Mouse (Mus musculus) heart, postnatal 0 days (tissue): ENCODE measurements at regions not wholly inside any gene's neighbourhood (a gene's known extent, or its start where the extent isn't known, plus 50 kb on each side); places are given as distances from the start of the nearest gene placed in this dataset.
A peak's percentile ranks its signal among the peaks of the same experiment; 100 is the strongest.

Source experiments
- ATAC-seq: fragments of 200-750 bp; cut with Nextera tagmentation; 2 replicates; pipeline ENCODE4 v1.8.0; 2017; ENCODE audit warnings: low read depth, moderate number of reproducible peaks, moderate library complexity; ENCODE audit not compliant: insufficient read depth
- DNase-seq: peaks from one replicate; pipeline ENCODE4 v3.0.0-alpha.2; 2016; ENCODE audit warnings: low spot score
- H3K27ac ChIP-seq: fragments of 300-500 bp; sonication (generic); 2 replicates; pipeline ENCODE4 v1.5.1; 2014; ENCODE audit warnings: low read depth, mild to moderate bottlenecking
- H3K27me3 ChIP-seq: fragments of 300-500 bp; sonication (generic); 2 replicates; pipeline ENCODE4 v1.6.1; 2014; ENCODE audit warnings: low read length, mixed read lengths; ENCODE audit not compliant: control insufficient read depth, insufficient read depth
- H3K36me3 ChIP-seq: fragments of 300-500 bp; sonication (generic); replicated peaks from 2 replicates; pipeline ENCODE4 v1.6.1; 2014; ENCODE audit warnings: low read length, mixed read lengths; ENCODE audit not compliant: control insufficient read depth, insufficient read depth
- H3K4me1 ChIP-seq: fragments of 300-500 bp; sonication (generic); 2 replicates; pipeline ENCODE4 v1.6.1; 2014; ENCODE audit warnings: antibody characterized with exemption; ENCODE audit not compliant: control insufficient read depth, insufficient read depth
- H3K4me2 ChIP-seq: fragments of 300-500 bp; sonication (generic); 2 replicates; pipeline ENCODE4 v1.6.1; 2014; ENCODE audit warnings: low read depth, mild to moderate bottlenecking, low read length, moderate library complexity
- H3K4me3 ChIP-seq: fragments of 300-500 bp; sonication (generic); 2 replicates; pipeline ENCODE4 v1.5.1; 2014; ENCODE audit warnings: low read depth, low read length
- H3K9ac ChIP-seq: fragments of 300-500 bp; sonication (generic); replicated peaks from 2 replicates; pipeline ENCODE4 v1.6.1; 2014; ENCODE audit warnings: low read depth, low read length, mixed read lengths
- H3K9me3 ChIP-seq: fragments of 300-500 bp; sonication (generic); replicated peaks from 2 replicates; pipeline ENCODE4 v1.6.1; 2016; ENCODE audit warnings: low read length; ENCODE audit not compliant: control insufficient read depth
- CTCF ChIP-seq: IDR thresholded peaks from 2 replicates; pipeline ENCODE4 v1.5.1; 2016; ENCODE audit warnings: antibody characterized with exemption, control low read depth, low read depth
- EP300 ChIP-seq: IDR thresholded peaks from 2 replicates; pipeline ENCODE4 v1.6.1; 2016; ENCODE audit warnings: antibody characterized with exemption, low read depth
- WGBS: fragments of 180-500 bp; shearing (Covaris S2); extraction: QIAGEN DNeasy Blood & Tissue Kit; methylation state at CpG from one replicate; pipeline ENCODE4 v1.1.7; 2014; 5-methylcytosine and 5-hydroxymethylcytosine counted together

GRCm38 (mm10) chr2:166398774-166399139, 243.3 kb upstream of the Sulf2 start:
- TF ChIP-seq CTCF = no peak
- TF ChIP-seq EP300 = no peak
- H3K4me2 ChIP-seq = no peak overlapping the region
- no peaks in the 10 kb centered on the region for H3K36me3 ChIP-seq

DNA sequence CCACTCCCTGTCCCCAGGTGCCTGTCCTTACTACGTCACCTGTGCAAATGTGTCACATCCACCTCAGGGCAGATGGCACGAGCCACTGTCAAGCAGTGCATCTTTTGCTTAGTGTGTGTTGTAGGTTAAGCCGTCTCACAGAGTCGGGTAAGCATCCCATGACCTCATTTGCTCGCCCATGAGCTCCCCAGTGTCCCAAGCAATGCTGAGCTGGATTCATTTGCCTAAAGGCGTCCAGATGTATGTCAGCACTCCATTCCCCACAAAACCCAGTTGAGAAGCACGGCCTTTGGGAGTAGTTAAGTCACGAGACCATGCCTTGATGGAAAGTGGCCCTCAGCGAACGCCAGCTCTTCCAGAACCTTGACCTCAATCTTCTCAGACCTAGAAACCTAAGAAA, 242.7 kb upstream of the Sulf2 start:
- no peak for ATAC-seq
- no peak overlapping the region for H3K4me2 ChIP-seq
- WGBS = 77% methylated on average over 10 of the region's 10 CpGs
- DNase-seq = no peak
- no peak overlapping the region for H3K4me3 ChIP-seq
- H3K27me3 ChIP-seq = no peaks in the 10 kb centered on the region
- no peak for TF ChIP-seq CTCF
- peak overlapping the region; percentile 43 for H3K9ac ChIP-seq
- no peaks in the 10 kb centered on the region for H3K36me3 ChIP-seq
- H3K27ac ChIP-seq = peak overlapping the region; percentile 97
- H3K4me1 ChIP-seq = peaks cover 37% of the 10 kb centered on the region
- no peaks in the 10 kb centered on the region for H3K9me3 ChIP-seq

More at GRCm38 (mm10) chr2:166398774-166399139, 243.3 kb upstream of the Sulf2 start:
- Histone ChIP-seq H3K9ac (peak overlapping the region; percentile 43; the same call in 1 of the 2 replicates), H3K4me1 (peaks cover 37% of the 10 kb centered on the region), H3K4me3 (no peak overlapping the region), H3K27me3 (no peaks in the 10 kb centered on the region), H3K9me3 (no peaks in the 10 kb centered on the region), H3K27ac (peak overlapping the region; percentile 97)
- WGBS = 50% methylated on average over 5 of the region's 5 CpGs
- no peak for ATAC-seq
- DNase-seq = no peak

DNA sequence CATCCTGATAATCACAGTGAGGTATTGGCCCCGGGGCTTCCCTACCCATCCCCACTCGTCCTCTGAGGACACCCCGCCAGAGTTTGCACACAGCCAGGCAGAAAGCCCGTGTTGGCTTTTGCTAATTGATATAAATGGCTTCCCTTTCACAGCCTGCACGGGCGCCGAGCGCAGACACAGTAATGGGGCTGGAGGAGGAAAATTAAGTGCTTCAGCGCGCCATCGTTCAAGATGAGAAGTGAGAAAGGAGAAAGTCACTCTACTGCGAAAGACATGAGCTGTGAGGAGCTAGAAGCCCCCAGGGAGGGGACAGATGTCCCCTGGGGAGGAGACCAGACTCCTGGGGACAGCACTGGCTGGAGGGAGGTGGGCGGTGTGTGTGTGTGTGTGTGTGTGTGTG, 239.2 kb upstream of the Sulf2 start:
- DNase-seq (no peak), ATAC-seq (no peak)
- H3K4me1 ChIP-seq = peaks cover 16% of the 10 kb centered on the region
- H3K9me3 ChIP-seq = no peaks in the 10 kb centered on the region
- no peaks in the 10 kb centered on the region for H3K36me3 ChIP-seq
- 82% methylated on average over 13 of the region's 13 CpGs for WGBS
- no peaks in the 10 kb centered on the region for H3K27me3 ChIP-seq
- H3K27ac ChIP-seq = no peak overlapping the region
- no peak overlapping the region for H3K4me3 ChIP-seq
- no peak overlapping the region for H3K4me2 ChIP-seq
- H3K9ac ChIP-seq = no peak overlapping the region
- TF ChIP-seq CTCF = no peak
- no peak for TF ChIP-seq EP300

DNA sequence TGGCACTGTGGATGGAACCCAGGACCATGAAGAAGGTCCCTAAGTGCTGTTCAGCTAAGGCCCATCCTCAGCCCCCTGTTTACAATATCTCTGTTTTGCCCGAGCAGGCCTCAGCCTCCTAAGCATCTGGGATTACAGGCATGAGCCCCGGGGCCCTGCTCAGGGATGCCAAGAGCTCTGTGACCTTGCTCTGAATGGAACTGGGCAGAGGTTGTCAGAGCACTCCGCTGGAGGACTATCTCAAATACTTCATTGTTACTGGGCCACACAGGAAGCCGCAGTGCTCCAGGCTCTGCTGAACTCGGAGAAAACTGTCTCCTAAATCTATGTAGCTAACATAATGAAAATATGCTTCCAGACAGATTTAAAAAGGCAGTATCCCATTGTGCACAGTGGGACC, 235.7 kb upstream of the Sulf2 start:
- Histone ChIP-seq H3K36me3 (no peaks in the 10 kb centered on the region), H3K27me3 (no peaks in the 10 kb centered on the region), H3K4me2 (no peak overlapping the region), H3K9ac (no peak overlapping the region), H3K4me1 (no peaks in the 10 kb centered on the region), H3K9me3 (no peaks in the 10 kb centered on the region), H3K4me3 (no peak overlapping the region), H3K27ac (peak overlapping the region; percentile 30)
- TF ChIP-seq CTCF (no peak), EP300 (no peak)
- 17% methylated on average over 5 of the region's 5 CpGs for WGBS
- peak; percentile 27 for DNase-seq
- ATAC-seq = 0 out of 2 replicates have a peak, but pooled peaks have one; percentile 51

GRCm38 (mm10) chr2:166388050-166388449, 232.6 kb upstream of the Sulf2 start:
- no peak for ATAC-seq
- Histone ChIP-seq H3K36me3 (no peaks in the 10 kb centered on the region), H3K27me3 (no peaks in the 10 kb centered on the region), H3K4me2 (no peak overlapping the region), H3K9ac (no peak overlapping the region), H3K9me3 (no peaks in the 10 kb centered on the region), H3K27ac (no peak overlapping the region), H3K4me1 (no peaks in the 10 kb centered on the region), H3K4me3 (no peak overlapping the region)
- 72% methylated on average over 6 of the region's 6 CpGs for WGBS
- TF ChIP-seq CTCF (no peak), EP300 (no peak)
- no peak for DNase-seq

DNA sequence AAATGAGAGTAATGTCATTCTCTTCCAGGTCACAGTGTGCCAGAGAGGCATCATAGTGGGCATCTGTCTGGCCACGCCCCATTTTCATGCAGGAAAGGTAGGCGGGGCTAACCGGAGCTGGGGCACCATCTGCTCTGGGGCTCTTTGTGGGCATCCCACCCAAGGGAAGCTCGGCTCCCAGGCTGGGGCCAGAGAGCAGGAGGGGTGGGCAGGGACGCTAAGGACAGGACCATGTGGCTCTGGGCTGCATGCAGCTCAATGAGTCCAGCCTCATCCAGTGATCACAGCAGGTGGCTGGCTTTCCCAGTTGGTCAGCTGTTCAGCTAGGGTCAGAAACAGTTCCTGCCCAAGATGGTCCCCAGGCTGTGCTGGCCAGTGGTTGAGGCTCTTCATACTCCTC, 231.4 kb upstream of the Sulf2 start:
- no peak for ATAC-seq
- TF ChIP-seq CTCF = no peak
- no peak for TF ChIP-seq EP300
- no peaks in the 10 kb centered on the region for H3K4me1 ChIP-seq
- no peak for DNase-seq
- 79% methylated on average over 5 of the region's 5 CpGs for WGBS
- H3K4me3 ChIP-seq = no peak overlapping the region
- no peak overlapping the region for H3K4me2 ChIP-seq
- H3K36me3 ChIP-seq = no peaks in the 10 kb centered on the region
- no peak overlapping the region for H3K9ac ChIP-seq
- no peaks in the 10 kb centered on the region for H3K9me3 ChIP-seq
- no peaks in the 10 kb centered on the region for H3K27me3 ChIP-seq
- no peak overlapping the region for H3K27ac ChIP-seq
